Mouse (Mus musculus): ENCODE results near the gene Tmem95. TPM values are rescaled to one million over a fixed set of nuclear protein-coding genes. Genes with fewer than 3 reads are reported as not detected.

Tmem95 gene
- polyA plus RNA-seq, 1 experiment, result not detected

DNA sequence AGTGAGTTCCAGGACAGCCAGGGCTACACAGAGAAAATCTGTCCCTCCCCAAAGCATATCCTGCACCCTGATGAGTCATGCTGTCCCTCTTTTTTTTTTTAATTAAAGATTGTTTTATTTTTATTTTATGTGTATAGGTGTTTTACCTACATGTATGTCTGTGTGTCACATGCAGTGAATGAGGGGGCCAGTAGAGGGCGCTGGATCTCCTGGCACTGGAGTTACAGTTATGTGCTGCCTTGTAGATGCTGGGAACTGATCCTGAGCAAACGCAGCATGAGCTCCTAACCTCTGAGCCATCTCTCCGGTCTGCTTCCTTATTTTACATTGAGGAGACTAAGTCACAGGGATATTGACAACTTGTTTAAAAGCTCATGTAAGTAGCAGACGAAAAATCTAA lies 5.2 kb upstream of the Tmem95 start:
- TF ChIP-seq CTCF (IDR thresholded peaks at IDR 0.05; ENCODE audit: borderline replicate concordance, insufficient read depth, low read length), result no peak
- TF ChIP-seq POLR2A (IDR thresholded peaks at IDR 0.05; ENCODE audit: low read depth, low read length), result no peak
- H3K4me3 ChIP-seq (ENCODE audit: insufficient read depth, low read length), result no peak overlapping the region
- H3K27ac ChIP-seq (ENCODE audit: insufficient read depth, low read length), result no peak overlapping the region
- H3K4me1 ChIP-seq (ENCODE audit: control insufficient read depth, insufficient read depth, low read length), result no peaks in the 10 kb centered on the region

DNA sequence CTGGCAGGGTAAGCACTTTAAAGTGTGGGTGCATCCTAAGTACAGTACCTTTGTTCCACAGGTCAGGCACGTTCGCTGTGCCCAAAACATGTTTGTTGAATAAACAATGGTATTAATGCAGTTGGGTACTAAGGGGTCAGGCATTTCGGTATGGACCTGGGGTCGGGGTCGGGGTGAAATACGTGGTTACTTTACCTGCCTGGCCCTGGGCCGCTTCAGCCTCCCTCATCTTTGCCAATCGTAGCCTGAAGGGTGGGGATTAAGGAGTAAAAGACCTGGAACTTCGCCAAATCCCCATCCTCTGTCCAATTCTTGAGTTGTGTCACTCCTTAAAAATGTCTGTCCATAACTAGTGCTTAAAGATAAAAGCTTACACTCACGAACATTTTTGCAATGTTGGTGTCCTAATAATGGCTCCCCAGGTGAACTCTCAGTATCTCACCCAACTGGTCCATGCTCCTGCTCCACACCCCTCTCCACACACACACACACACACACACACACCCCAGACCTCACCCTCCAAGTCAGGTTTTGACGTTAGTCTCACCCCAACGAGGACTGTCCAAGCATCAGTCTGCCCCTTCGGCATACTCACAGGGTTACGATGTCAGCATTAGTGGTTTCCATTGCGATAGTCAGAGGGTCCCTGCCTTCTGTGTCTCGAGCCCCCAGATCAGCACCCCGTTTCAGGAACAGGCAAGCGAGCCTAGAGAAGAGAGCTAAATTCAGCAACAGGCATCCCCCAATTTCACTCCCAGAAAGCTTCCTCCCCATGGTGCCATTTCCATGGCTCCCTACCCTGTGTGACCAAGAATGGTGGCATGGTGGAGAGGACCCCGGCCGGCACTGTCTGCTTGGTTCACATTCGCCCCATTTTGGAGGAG lies 4.2 kb upstream of the Tmem95 start:
- Histone ChIP-seq H3K4me1 (ENCODE audit: control insufficient read depth, insufficient read depth, low read length) (no peaks in the 10 kb centered on the region; the same call in 1 of the 2 replicates), H3K4me3 (ENCODE audit: insufficient read depth, low read length) (peak overlapping the region; percentile 80), H3K27ac (ENCODE audit: insufficient read depth, low read length) (peak overlapping the region; percentile 96)
- TF ChIP-seq CTCF (IDR thresholded peaks at IDR 0.05; ENCODE audit: borderline replicate concordance, insufficient read depth, low read length), result no peak
- no peak for TF ChIP-seq POLR2A (IDR thresholded peaks at IDR 0.05; ENCODE audit: low read depth, low read length)

GRCm38 (mm10) chr11:69880853-69881603 lies 3.2 kb upstream of the Tmem95 start, which contains the start of gene Kctd11:
TSS of gene Kctd11 (minus strand) at chr11:69881406.
- TF ChIP-seq CTCF (IDR thresholded peaks at IDR 0.05; ENCODE audit: borderline replicate concordance, insufficient read depth, low read length) (no peak), POLR2A (IDR thresholded peaks at IDR 0.05; ENCODE audit: low read depth, low read length) (peak; percentile 88)
- H3K27ac ChIP-seq (ENCODE audit: insufficient read depth, low read length), result peak within 1 kb of the TSS; percentile 96
- peak within 1 kb of the TSS; percentile 80 for H3K4me3 ChIP-seq (ENCODE audit: insufficient read depth, low read length)
- no peaks in the 10 kb centered on the region; the same call in 1 of the 2 replicates for H3K4me1 ChIP-seq (ENCODE audit: control insufficient read depth, insufficient read depth, low read length)

- Histone ChIP-seq H3K4me3 (ENCODE audit: insufficient read depth, low read length) (peak overlapping the region; percentile 80), H3K27ac (ENCODE audit: insufficient read depth, low read length) (peak overlapping the region; percentile 96), H3K4me1 (ENCODE audit: control insufficient read depth, insufficient read depth, low read length) (no peaks in the 10 kb centered on the region; the same call in 1 of the 2 replicates)
- TF ChIP-seq POLR2A (IDR thresholded peaks at IDR 0.05; ENCODE audit: low read depth, low read length), result no peak
- TF ChIP-seq CTCF (IDR thresholded peaks at IDR 0.05; ENCODE audit: borderline replicate concordance, insufficient read depth, low read length), result peak; percentile 63; the same call in 1 of the 2 replicates
Measured at GRCm38 (mm10) chr11:69880506-69880852, 2.7 kb upstream of the Tmem95 start.

DNA sequence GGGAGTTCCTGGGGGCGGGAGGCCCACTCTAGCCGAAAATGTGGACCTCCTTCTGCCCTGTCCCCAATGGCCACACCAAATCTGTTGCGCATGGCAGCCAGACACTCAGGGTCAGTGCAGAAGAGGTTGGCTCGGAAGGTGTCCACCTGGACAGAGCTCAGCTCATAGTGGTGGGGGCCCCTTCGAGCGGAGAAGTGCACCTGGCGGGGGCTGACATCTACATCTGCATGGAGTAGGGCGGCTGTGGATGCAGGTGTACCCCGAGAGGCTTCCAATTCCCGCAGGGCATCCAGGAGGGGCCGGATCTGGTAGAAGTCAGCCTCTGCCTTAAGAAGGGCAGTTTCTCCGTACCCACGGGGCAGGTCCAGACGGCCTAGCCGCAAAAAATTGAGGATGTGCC lies 1.9 kb upstream of the Tmem95 start:
- Histone ChIP-seq H3K4me3 (ENCODE audit: insufficient read depth, low read length) (peak overlapping the region; percentile 80), H3K27ac (ENCODE audit: insufficient read depth, low read length) (peak overlapping the region; percentile 96), H3K4me1 (ENCODE audit: control insufficient read depth, insufficient read depth, low read length) (no peaks in the 10 kb centered on the region; the same call in 1 of the 2 replicates)
- no peak for TF ChIP-seq CTCF (IDR thresholded peaks at IDR 0.05; ENCODE audit: borderline replicate concordance, insufficient read depth, low read length)
- 0 out of 2 replicates have a peak, but pooled peaks have one; percentile 4 for TF ChIP-seq POLR2A (IDR thresholded peaks at IDR 0.05; ENCODE audit: low read depth, low read length)

DNA sequence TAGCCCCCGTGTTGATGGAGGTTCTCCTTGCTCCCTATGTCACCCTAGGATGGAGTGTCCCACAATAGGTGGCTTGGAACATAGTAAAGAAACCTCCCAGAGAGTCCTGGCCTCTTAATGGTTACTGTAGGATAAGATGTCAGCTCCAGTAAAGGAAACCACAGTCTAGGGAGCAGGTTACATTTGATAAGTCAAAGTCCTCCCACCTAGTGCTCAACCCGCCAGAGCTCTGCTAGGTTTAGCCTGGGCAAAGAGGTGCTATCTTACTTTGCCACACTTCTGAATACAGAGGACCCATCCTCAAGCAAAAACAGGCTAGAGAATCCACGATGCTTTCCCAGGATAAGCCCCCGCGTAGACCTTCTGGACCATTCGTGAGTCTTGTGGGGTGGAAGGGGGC lies 1.1 kb upstream of the Tmem95 start:
- H3K4me3 ChIP-seq (ENCODE audit: insufficient read depth, low read length), result peak overlapping the region; percentile 80
- no peak for TF ChIP-seq CTCF (IDR thresholded peaks at IDR 0.05; ENCODE audit: borderline replicate concordance, insufficient read depth, low read length)
- no peak for TF ChIP-seq POLR2A (IDR thresholded peaks at IDR 0.05; ENCODE audit: low read depth, low read length)
- H3K27ac ChIP-seq (ENCODE audit: insufficient read depth, low read length), result peak overlapping the region; percentile 96
- no peaks in the 10 kb centered on the region; the same call in 1 of the 2 replicates for H3K4me1 ChIP-seq (ENCODE audit: control insufficient read depth, insufficient read depth, low read length)

GRCm38 (mm10) chr11:69878399-69878798 lies 581 bp upstream of the Tmem95 start:
- peak overlapping the region; percentile 80 for H3K4me3 ChIP-seq (ENCODE audit: insufficient read depth, low read length)
- H3K27ac ChIP-seq (ENCODE audit: insufficient read depth, low read length), result peak overlapping the region; percentile 96
- TF ChIP-seq CTCF (IDR thresholded peaks at IDR 0.05; ENCODE audit: borderline replicate concordance, insufficient read depth, low read length) (no peak), POLR2A (IDR thresholded peaks at IDR 0.05; ENCODE audit: low read depth, low read length) (peak; percentile 52; the same call in 1 of the 2 replicates)
- no peaks in the 10 kb centered on the region; the same call in 1 of the 2 replicates for H3K4me1 ChIP-seq (ENCODE audit: control insufficient read depth, insufficient read depth, low read length)

DNA sequence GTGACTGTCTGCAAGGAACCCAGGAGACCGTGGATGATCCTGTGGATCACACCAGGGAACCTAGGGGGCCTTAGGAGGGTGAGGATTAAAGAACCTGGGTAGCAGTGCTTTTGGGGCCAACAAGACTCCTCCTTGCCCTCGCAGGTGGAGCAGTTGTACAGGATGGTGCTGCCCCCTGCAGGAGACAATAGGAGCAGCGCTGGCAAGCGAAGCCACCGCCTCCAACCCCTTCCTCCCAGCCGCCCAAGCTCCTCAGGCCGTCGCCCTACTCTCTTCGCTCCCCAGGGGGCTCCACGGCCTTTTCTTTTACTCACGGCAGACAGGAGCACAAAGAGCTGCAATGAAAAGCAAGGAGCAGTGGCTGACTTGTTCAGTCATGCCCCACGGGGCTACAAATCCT lies 951 bp downstream of the Tmem95 start:
- Histone ChIP-seq H3K27ac (ENCODE audit: insufficient read depth, low read length) (peak overlapping the region; percentile 96), H3K4me1 (ENCODE audit: control insufficient read depth, insufficient read depth, low read length) (no peaks in the 10 kb centered on the region; the same call in none of the 2 replicates), H3K4me3 (ENCODE audit: insufficient read depth, low read length) (no peak overlapping the region)
- peak; percentile 87 for TF ChIP-seq CTCF (IDR thresholded peaks at IDR 0.05; ENCODE audit: borderline replicate concordance, insufficient read depth, low read length)
- TF ChIP-seq POLR2A (IDR thresholded peaks at IDR 0.05; ENCODE audit: low read depth, low read length), result peak; percentile 36; the same call in 1 of the 2 replicates

- no peaks in the 10 kb centered on the region; the same call in none of the 2 replicates for H3K4me1 ChIP-seq (ENCODE audit: control insufficient read depth, insufficient read depth, low read length)
- H3K27ac ChIP-seq (ENCODE audit: insufficient read depth, low read length), result peak overlapping the region; percentile 79
- TF ChIP-seq CTCF (IDR thresholded peaks at IDR 0.05; ENCODE audit: borderline replicate concordance, insufficient read depth, low read length) (no peak), POLR2A (IDR thresholded peaks at IDR 0.05; ENCODE audit: low read depth, low read length) (peak; percentile 41; the same call in 1 of the 2 replicates)
- H3K4me3 ChIP-seq (ENCODE audit: insufficient read depth, low read length), result no peak overlapping the region
Measured at GRCm38 (mm10) chr11:69876186-69876585, 1.6 kb downstream of the Tmem95 start.

All from embryonic fibroblast, embryonic 13.5 days (primary cell).